Mouse (Mus musculus): ENCODE results near the gene Rtel1.

The Rtel1 gene

GRCm38 (mm10) chr2:181332542-181332941, 13.0 kb downstream of the Rtel1 start:
- DNase-seq, result no peak

- peak; percentile 82 for DNase-seq
These were observed 14.5 kb downstream of the Rtel1 start for GRCm38 (mm10) chr2:181334023-181334422.

- no peak for DNase-seq
These were observed 20.9 kb downstream of the Rtel1 start for GRCm38 (mm10) chr2:181340426-181340825.

GRCm38 (mm10) chr2:181342766-181343165, 23.2 kb downstream of the Rtel1 start:
- DNase-seq, result no peak

GRCm38 (mm10) chr2:181356780-181357179, 37.2 kb downstream of the Rtel1 start:
- DNase-seq, result no peak

GRCm38 (mm10) chr2:181363946-181364345, 44.4 kb downstream of the Rtel1 start:
- DNase-seq, result no peak

GRCm38 (mm10) chr2:181364487-181364859, 44.9 kb downstream of the Rtel1 start:
- DNase-seq, result no peak

- DNase-seq, result peak; percentile 94
These were observed 45.5 kb downstream of the Rtel1 start, which contains the start of the genes Zgpat and Arfrp1 for GRCm38 (mm10) chr2:181364860-181365596. TSS of gene Zgpat (plus strand) at chr2:181364928. TSS of gene Arfrp1 (minus strand) at chr2:181365404.

- no peak for DNase-seq
These were observed 46.1 kb downstream of the Rtel1 start for GRCm38 (mm10) chr2:181365655-181366075.

- DNase-seq, result no peak
These were observed 50.5 kb downstream of the Rtel1 start for GRCm38 (mm10) chr2:181370001-181370400.

GRCm38 (mm10) chr2:181375787-181376186, 56.2 kb downstream of the Rtel1 start:
- DNase-seq, result no peak

- no peak for DNase-seq
These were observed 57.7 kb downstream of the Rtel1 start for GRCm38 (mm10) chr2:181377230-181377629.

GRCm38 (mm10) chr2:181378701-181379100, 59.2 kb downstream of the Rtel1 start:
- DNase-seq, result no peak

- DNase-seq, result no peak
These were observed 60.2 kb downstream of the Rtel1 start, which contains the start of gene Lime1 for GRCm38 (mm10) chr2:181379778-181380177. TSS of gene Lime1 (plus strand) at chr2:181380078.

GRCm38 (mm10) chr2:181380251-181380650, 60.7 kb downstream of the Rtel1 start:
- no peak for DNase-seq

- DNase-seq, result no peak
These were observed 61.6 kb downstream of the Rtel1 start for GRCm38 (mm10) chr2:181381107-181381506.

- DNase-seq, result no peak
These were observed 62.2 kb downstream of the Rtel1 start for GRCm38 (mm10) chr2:181381631-181382306.

GRCm38 (mm10) chr2:181384463-181384862, 64.9 kb downstream of the Rtel1 start:
- DNase-seq, result no peak

GRCm38 (mm10) chr2:181384919-181385391, 65.4 kb downstream of the Rtel1 start:
- DNase-seq, result peak; percentile 64

- DNase-seq, result peak; percentile 68
These were observed 66.3 kb downstream of the Rtel1 start for GRCm38 (mm10) chr2:181385885-181386284.

- no peak for DNase-seq
These were observed 67.2 kb downstream of the Rtel1 start for GRCm38 (mm10) chr2:181386663-181387210.

- no peak for DNase-seq
These were observed 70.8 kb downstream of the Rtel1 start for GRCm38 (mm10) chr2:181390136-181390870.

- DNase-seq, result no peak
These were observed 71.5 kb downstream of the Rtel1 start for GRCm38 (mm10) chr2:181391022-181391421.
